Mouse (Mus musculus) thymus, postnatal 25 days (tissue): ENCODE data around the gene Erc2.

Experiments
- DNase-seq: peaks from one replicate; pipeline ENCODE4 v3.0.0; 2022

Gene Erc2

GRCm38 (mm10) chr14:28469696-28470095 is 847.5 kb downstream of the Erc2 start:
- DNase-seq = no peak

- DNase-seq = no peak
Measured at GRCm38 (mm10) chr14:28470212-28470611, 848.0 kb downstream of the Erc2 start.

- no peak for DNase-seq
Measured at GRCm38 (mm10) chr14:28475012-28475411, 852.8 kb downstream of the Erc2 start.

- no peak for DNase-seq
Measured at GRCm38 (mm10) chr14:28475421-28475820, 853.2 kb downstream of the Erc2 start.

- DNase-seq = no peak
Measured at GRCm38 (mm10) chr14:28476746-28477145, 854.5 kb downstream of the Erc2 start.

GRCm38 (mm10) chr14:28480866-28481265 is 858.6 kb downstream of the Erc2 start:
- DNase-seq = no peak

GRCm38 (mm10) chr14:28493806-28494205 is 871.6 kb downstream of the Erc2 start:
- DNase-seq = no peak

GRCm38 (mm10) chr14:28494273-28494672 is 872.0 kb downstream of the Erc2 start:
- no peak for DNase-seq

GRCm38 (mm10) chr14:28501216-28501878 is 879.1 kb downstream of the Erc2 start:
- no peak for DNase-seq

- DNase-seq = no peak
Measured at GRCm38 (mm10) chr14:28503276-28503675, 881.0 kb downstream of the Erc2 start.

GRCm38 (mm10) chr14:28504101-28505050 is 882.1 kb downstream of the Erc2 start, which contains the start of gene Wnt5a:
Gene Wnt5a (plus strand): TSS chr14:28504750.
- no peak for DNase-seq

GRCm38 (mm10) chr14:28505051-28505585 is 882.9 kb downstream of the Erc2 start:
- no peak for DNase-seq

- no peak for DNase-seq
Measured at GRCm38 (mm10) chr14:28505586-28506375, 883.6 kb downstream of the Erc2 start.

- no peak for DNase-seq
Measured at GRCm38 (mm10) chr14:28506376-28506831, 884.2 kb downstream of the Erc2 start.

- DNase-seq = no peak
Measured at GRCm38 (mm10) chr14:28507011-28507410, 884.8 kb downstream of the Erc2 start.

GRCm38 (mm10) chr14:28507471-28507870 is 885.2 kb downstream of the Erc2 start:
- no peak for DNase-seq

GRCm38 (mm10) chr14:28508288-28509258 is 886.3 kb downstream of the Erc2 start:
- no peak for DNase-seq

GRCm38 (mm10) chr14:28509441-28510340 is 887.5 kb downstream of the Erc2 start:
- DNase-seq = no peak

GRCm38 (mm10) chr14:28510341-28511028 is 888.3 kb downstream of the Erc2 start:
- no peak for DNase-seq
